Mouse (Mus musculus): ENCODE results near the gene Ankrd28.

- no peak for TF ChIP-seq MYOD1 (IDR thresholded peaks at IDR 0.05; ENCODE audit: control insufficient read depth, insufficient read length, low read depth)
- TF ChIP-seq CTCF (IDR thresholded peaks at IDR 0.05; ENCODE audit: control insufficient read depth, insufficient read depth, insufficient read length): no peak
- TF ChIP-seq MAX (IDR thresholded peaks at IDR 0.05): no peak
- no peak for TF ChIP-seq MYOG (IDR thresholded peaks at IDR 0.05; ENCODE audit: control insufficient read depth, extremely low read depth, insufficient read length)
- no peak for TF ChIP-seq USF1 (IDR thresholded peaks at IDR 0.05; ENCODE audit: low read depth)
- TF ChIP-seq CEBPB (IDR thresholded peaks at IDR 0.05; ENCODE audit: low read depth): no peak
- no peak for TF ChIP-seq FOSL1 (IDR thresholded peaks at IDR 0.05; ENCODE audit: insufficient read depth, low read length, poor library complexity, severe bottlenecking)
These were observed 162.7 kb downstream of the Ankrd28 start for GRCm38 (mm10) chr14:31667741-31668140.
